Mouse (Mus musculus) ES-Bruce4 (cell line): ENCODE data around the gene Rab35. TPM values are rescaled to one million over a fixed set of nuclear protein-coding genes. Genes with fewer than 3 reads are reported as not detected.
A peak's percentile ranks its signal among the peaks of the same experiment; 100 is the strongest.

Source experiments
- H3K27ac ChIP-seq: 2 replicates; pipeline ENCODE4 v1.5.1; 2012; ENCODE audit warnings: low read length, inconsistent platforms; ENCODE audit not compliant: insufficient read depth
- H3K27me3 ChIP-seq: 2 replicates; pipeline ENCODE4 v1.6.1; 2012; ENCODE audit warnings: mild to moderate bottlenecking, low read length, inconsistent platforms; ENCODE audit not compliant: control insufficient read depth, poor library complexity, insufficient read depth, severe bottlenecking
- H3K36me3 ChIP-seq: 2 replicates; pipeline ENCODE4 v1.6.1; 2012; ENCODE audit warnings: inconsistent platforms, mild to moderate bottlenecking, low read length, moderate library complexity; ENCODE audit not compliant: control insufficient read depth, poor library complexity, insufficient read depth, severe bottlenecking
- H3K4me1 ChIP-seq: one replicate; pipeline ENCODE4 v1.8.1; 2011; ENCODE audit warnings: low read length; ENCODE audit not compliant: control insufficient read depth, insufficient read depth
- H3K4me3 ChIP-seq: 2 replicates; pipeline ENCODE4 v1.5.1; 2011; ENCODE audit warnings: low read depth, mild to moderate bottlenecking, low read length
- H3K9ac ChIP-seq: 2 replicates; pipeline ENCODE4 v1.6.1; 2012; ENCODE audit warnings: low read depth, mild to moderate bottlenecking, inconsistent platforms; ENCODE audit not compliant: poor library complexity, severe bottlenecking
- H3K9me3 ChIP-seq: replicated peaks from 2 replicates; pipeline ENCODE4 v1.6.1; 2012; ENCODE audit warnings: mild to moderate bottlenecking, low read length, inconsistent platforms; ENCODE audit not compliant: control insufficient read depth, poor library complexity, insufficient read depth, severe bottlenecking
- CTCF ChIP-seq: IDR thresholded peaks from one replicate; pipeline ENCODE4 v1.8.1; 2011; ENCODE audit warnings: low read depth, low read length
- EP300 ChIP-seq: IDR thresholded peaks from 2 replicates; pipeline ENCODE4 v1.6.1; 2011; ENCODE audit warnings: low read depth, low read length; ENCODE audit not compliant: insufficient read depth
- POLR2A ChIP-seq: IDR thresholded peaks from one replicate; pipeline ENCODE4 v1.8.1; 2011; ENCODE audit warnings: low read length; ENCODE audit not compliant: insufficient read depth
- polyA plus RNA-seq: library from polyadenylated mRNA; stranded (reverse); fragments of >200 nt; gene quantifications from 2 replicates; pipeline ENCODE4 v1.2.4, GENCODE M21; 2011; ENCODE audit warnings: low read depth; ENCODE audit not compliant: missing spikeins, insufficient read depth, insufficient read length

Gene Rab35
- polyA plus RNA-seq, 1 experiment, result 58.9 TPM

DNA sequence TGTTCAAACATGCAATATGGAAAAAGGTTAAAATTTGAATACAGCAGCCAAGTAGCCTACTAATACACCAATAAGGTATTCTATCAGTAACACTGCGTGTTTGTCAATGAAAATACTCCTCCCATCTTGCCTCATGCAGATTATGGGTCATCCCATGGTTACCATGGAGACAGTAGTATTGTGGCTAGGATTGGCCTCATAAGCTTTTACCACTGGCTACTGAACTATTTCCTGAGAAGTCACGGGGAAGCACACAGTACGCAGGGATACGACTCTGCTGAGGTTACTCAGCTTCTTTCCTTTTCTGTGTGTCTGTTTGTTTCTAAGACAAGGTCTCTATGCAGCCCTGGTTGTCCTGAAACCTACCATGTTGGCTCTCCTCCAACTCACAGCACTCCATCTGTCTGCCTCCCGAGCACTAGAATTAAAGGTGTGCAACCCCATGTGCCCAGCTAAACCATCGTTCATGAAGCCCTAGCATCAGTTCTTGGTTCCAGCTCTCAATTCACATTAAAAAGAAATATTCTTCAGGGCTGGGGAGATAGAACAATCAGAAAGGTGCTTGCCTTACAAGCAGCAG, 63.6 kb downstream of the Rab35 start:
- no peak overlapping the region for H3K9ac ChIP-seq
- H3K4me3 ChIP-seq, result no peak overlapping the region
- peaks cover 12% of the 10 kb centered on the region for H3K4me1 ChIP-seq
- H3K27ac ChIP-seq, result peak overlapping the region; percentile 47
- H3K27me3 ChIP-seq, result no peaks in the 10 kb centered on the region
- TF ChIP-seq EP300 (no peak), POLR2A (no peak), CTCF (no peak)
- no peaks in the 10 kb centered on the region for H3K9me3 ChIP-seq
- no peaks in the 10 kb centered on the region for H3K36me3 ChIP-seq

DNA sequence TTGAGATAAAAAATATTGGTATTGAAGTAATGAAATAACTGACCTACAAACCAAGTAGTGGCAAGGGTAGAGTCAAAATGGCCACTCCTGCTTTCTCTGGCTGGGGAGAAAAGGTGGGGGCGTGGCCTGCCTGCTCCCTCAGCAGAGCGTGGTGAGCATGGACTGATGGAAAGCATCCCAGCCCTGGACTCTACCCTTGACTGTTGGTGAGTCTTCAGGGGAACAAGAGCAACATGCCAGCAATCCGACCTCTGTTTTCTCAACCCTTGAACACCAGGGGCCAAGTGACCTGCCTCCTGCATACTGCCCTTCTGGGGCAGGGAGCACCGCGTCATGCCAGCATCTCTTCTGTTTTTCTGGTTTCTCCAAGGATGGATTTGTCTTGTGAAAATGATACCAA, 65.1 kb downstream of the Rab35 start:
- Histone ChIP-seq H3K36me3 (no peaks in the 10 kb centered on the region), H3K9ac (no peak overlapping the region), H3K4me1 (peaks cover 12% of the 10 kb centered on the region), H3K4me3 (no peak overlapping the region), H3K27me3 (no peaks in the 10 kb centered on the region), H3K9me3 (no peaks in the 10 kb centered on the region), H3K27ac (no peak overlapping the region)
- TF ChIP-seq CTCF (no peak), EP300 (no peak), POLR2A (no peak)

Other genes with a start within 250 kb of the Rab35 start
- 48.7 and 49.2 TPM in 2 replicates for gene Msi1, start 202.3 kb upstream of the Rab35 start, polyA plus RNA-seq
- 55.4 and 63.2 TPM in 2 replicates for gene Pla2g1b, start 165.6 kb upstream of the Rab35 start, polyA plus RNA-seq
- gene Sirt4, start 147.2 kb upstream of the Rab35 start, polyA plus RNA-seq, result 22.2 and 28.3 TPM in 2 replicates
- 35.1 and 38.1 TPM in 2 replicates for gene Pxn, start 125.2 kb upstream of the Rab35 start, polyA plus RNA-seq
- gene Rplp0, start 72.4 kb upstream of the Rab35 start, polyA plus RNA-seq, result 3,041 and 3,060 TPM in 2 replicates
- 62.0 and 63.3 TPM in 2 replicates for gene Gcn1l1, start 66.7 kb upstream of the Rab35 start, polyA plus RNA-seq
- gene Bicdl1, start 99.7 kb downstream of the Rab35 start, polyA plus RNA-seq, result 32.3 and 34.0 TPM in 2 replicates
- gene Cit, start 213.4 kb downstream of the Rab35 start, polyA plus RNA-seq, result 59.5 and 67.1 TPM in 2 replicates